Mouse (Mus musculus): ENCODE results near the gene Spc24.
"Not testable (repeated sequence)": the region's sequence is repeated elsewhere in the genome, so short reads cannot be mapped to it uniquely, and the experiment has no call there.

The Spc24 gene

DNA sequence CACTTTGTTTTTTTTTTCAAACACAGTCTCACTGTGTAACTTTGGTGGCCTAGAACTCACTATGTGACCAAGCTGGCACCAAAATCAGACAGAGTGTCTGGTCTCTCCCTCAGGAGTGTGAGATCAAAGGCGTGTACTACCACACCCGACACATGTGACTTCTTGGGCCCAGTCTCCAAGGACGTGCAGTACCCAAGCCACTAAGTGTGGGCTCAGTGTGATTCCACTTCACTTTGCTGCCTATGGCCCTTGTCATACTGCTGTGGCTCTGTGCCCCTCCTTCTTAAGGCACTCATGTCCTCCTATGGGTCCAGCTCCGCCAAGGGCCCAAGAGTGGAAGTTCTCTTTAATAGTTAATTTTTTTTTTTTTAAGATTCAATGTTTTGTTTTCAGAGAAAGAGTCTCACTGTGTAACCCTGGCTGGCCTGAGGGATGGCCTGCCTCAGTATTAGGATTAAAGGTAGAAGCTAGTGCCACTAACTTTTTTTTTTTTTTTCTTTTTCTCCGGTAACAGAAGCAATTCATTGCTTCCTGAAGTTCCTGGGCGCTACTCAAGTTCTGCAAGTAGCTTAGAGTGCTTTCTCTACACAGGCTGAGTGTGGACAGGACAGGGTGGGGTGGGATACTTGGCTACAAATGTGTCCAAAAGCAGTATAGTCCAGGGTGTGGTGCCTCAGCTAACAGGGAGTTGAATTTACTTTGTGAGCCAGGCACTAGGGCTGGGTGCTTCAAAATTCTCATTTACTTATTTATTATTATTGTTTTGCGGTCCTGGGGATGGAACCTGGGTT, 24.6 kb upstream of the Spc24 start:
- in situ Hi-C loops (cut with MboI, MseI), result no loop called here

DNA sequence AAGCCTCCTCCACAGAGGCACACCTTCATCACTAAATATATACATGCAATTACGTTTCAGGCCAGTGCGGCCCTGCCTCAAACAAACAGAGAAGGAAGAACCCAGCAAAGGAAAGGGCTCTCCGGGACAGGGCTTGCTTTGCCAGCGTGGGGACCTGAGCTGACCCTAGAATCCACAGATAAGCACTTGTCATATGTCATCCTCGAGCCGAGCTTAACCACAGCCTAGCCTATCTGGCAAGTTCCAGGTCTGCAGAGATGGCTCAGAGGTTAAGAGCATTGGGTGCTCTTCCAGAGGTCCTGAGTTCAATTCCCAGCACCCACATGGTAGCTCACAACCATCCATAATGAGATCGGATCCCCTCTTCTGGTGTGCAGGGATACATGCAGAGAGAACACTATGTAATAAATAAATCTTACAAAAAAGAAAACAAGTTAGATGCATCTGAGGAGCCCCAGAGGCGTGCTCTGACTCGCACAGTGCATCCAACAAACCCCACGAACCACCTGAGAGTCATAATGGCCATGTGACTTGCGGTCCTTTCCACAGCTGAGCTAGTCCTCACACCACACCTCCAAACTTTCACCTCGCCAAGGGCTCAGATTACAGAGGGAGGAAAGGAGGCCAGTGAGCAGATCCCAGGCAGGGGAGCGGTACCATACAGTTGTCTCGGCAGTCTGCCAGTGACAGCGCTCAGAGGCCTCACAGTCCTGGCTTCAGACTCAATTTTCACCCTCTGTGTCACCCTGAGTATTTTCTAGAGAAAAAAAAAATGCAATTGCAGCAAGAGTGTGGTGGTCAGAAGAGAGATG, 21.8 kb upstream of the Spc24 start:
- in situ Hi-C loops (cut with MboI, MseI), result no loop called here

DNA sequence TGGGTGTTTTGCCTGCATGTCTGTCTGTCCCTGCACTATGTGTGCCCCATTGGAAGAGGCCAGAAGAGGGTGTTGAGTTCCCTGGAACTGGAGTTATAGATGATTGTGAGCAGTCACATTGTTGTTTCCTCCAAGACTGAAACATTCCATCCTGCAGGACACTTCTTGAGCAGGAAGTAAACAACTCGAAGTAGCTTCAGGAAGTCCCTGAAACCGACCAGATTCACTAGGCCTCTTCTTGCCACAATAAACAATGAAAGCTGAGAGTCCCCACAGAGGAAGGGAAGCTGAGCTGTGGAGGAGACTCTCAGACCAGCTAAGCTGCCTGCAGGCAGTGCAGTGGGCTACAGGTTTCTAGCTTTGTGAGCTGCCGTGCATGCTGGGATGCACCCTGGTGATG, 17.6 kb upstream of the Spc24 start:
- in situ Hi-C loops (cut with MboI, MseI), result no loop called here

DNA sequence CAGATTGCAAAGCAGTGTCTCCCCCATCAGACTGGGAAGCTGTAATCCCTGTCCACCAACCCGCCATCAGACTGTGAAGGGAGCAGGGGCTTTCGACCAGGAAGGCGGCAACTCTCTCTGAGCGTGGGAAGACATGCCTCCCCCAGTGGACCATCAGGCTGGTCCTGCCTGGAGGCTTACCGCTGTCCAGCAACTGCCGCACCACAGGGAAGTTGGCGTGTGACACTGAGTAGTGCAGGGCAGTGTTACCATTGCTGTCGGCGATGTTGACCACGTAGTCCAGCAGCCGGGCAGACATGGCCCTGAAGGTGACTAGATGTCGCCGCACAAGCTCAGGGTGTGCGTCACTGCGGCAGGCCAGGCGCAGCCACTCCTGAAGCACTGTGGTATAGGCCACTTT, 14.2 kb upstream of the Spc24 start:
- in situ Hi-C loops (cut with MboI, MseI), result no loop called here

DNA sequence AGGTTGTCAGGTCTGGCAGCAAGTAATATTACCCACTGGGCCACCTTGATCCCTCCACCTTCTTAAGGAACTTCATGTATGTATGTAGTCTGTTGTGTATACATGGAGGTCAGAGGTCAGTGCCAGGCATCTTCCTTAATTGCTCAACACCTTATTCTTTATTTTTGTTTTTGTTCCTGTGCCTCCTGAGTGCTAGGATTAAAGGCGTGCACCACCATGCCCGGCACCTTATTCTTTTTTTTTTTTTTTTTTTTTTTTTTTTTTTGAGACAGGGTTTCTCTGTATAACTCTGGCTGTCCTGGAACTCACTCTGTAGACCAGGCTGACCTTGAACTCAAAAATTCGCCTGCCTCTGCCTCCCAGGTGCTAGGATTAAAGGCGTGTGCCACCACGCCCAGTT, 13.3 kb upstream of the Spc24 start:
- in situ Hi-C loops (cut with MboI, MseI), result not testable (repeated sequence)

DNA sequence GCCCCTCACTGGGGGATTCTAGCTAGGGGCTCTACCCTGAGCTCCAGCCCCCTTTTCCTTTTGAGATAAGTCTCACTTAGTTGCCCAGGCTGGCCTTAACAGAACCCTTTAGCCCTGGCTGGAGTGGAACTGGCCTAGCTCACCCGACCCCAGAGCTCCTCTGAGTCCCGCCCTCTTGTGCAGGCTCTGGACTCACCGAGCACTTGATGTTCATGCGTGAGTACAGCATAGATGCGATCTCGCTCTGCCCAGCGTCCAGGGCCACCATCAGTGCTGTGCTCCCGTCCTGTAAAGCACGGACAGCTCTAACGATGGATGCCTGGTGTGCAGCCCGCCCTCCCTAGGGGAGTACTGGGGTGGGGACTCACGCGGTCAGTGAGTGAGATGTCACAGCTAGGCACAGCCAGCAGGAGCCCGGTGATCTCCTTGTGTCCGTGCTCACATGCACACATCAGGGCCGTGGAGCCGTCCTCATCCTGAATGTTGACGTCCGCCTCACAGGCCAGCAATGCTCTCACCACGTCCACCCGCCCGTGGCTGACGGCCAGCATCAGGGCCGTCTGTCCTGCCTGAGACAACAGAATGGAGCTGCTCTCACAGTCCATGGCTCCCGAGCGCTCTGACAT, 9.6 kb upstream of the Spc24 start:
- in situ Hi-C loops (cut with MboI, MseI), result no loop called here

DNA sequence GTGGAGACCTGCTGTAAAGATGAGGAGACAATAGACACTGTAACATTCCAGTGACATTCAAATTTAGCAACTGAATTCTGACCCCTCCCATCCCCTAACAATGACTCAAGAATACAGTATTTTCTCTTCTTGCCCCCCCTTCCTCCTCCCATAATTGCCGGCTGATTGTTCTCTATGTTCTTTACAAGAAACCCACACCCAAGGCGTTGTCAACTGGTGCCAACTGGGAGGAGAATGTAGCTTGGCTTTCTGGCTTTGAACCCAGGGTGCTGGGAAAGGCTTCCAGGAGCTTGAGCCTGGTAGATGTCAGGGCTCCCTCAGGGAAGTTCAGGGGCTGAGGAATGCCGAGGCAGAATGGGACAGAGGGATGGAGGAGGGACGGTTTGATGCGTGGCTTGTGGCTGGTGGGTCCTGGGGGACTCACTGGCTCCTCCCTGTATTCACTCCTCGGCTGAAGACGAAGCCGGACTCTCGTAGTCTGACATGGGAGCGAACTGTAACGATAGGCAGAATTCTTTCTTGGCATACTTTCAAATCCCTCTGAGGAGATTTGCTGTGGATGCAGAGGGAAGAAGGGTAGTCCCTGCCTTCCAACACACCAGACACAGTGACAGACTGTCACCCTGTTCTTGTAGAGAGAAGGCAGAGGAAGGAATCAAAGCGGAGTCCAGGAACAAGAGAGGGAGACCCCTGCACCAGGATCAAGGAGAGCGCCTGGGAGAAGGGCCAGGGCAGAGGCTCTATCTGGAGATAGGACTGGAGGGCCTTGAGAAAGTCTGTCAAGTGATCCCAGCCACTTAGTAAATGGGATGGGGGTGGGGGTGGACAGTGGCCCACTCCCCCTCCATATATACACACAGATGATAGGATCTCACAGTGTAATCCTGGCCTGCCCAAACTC, 8.7 kb upstream of the Spc24 start:
- in situ Hi-C loops (cut with MboI, MseI), result no loop called here

DNA sequence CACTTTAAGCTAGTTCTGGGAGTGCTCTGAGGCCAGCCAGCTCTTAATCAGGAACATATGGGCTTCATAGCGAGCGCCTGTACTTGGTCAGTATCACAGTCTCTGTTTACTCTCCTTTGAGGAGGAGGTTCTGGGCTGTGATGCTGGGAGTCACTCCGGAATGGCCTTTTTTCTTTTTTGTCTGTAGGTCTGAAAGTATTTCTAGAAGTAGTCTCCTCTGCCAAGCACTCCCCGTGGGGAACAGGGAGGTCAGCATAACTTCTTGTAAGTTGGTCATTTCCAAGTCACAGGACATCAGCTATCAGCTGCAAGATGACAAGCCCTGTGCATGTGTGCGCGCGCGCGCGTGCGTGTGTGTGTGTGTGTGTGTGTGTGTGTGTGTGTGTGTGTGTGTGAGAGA, 7.8 kb upstream of the Spc24 start:
- in situ Hi-C loops (cut with MboI, MseI), result no loop called here

DNA sequence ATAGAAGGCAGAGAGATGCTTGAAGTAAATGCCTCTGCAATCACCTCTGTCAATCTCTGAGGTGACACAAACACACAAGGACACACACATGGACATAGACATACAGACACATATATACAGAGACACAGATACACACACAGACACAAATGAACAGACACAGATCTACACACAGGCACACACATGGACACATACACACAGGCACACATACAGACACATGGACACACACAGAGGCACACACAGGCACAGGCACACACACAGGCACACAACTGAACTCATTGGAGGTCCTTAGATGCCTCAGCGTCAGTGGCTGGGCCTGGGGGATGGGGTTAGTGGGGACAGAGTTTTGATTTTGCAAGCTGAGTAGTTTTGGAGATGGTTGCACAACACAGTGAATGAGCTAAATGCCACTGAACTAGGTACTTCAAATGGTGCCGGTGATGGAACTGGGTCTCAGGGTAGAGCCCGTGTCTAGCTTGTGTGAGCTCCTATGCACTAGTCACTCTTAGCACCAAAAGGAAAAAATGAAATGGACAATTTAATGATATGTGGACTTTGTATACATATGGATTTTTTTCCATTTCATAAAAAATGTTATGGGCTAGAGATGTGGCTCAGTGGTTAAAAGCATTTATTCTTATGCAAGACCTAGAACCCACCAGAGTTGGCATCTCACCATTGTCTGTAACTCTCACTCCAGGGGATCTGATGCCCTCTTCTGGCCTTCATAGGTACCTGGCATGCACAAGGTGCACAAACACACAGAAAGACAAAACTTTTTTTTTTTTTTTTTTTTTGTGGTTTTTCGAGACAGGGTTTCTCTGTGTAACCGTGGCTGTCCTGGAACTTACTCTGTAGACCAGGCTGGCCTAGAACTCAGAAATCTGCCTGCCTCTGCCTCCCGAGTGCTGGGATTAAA, 4.2 kb upstream of the Spc24 start:
- in situ Hi-C loops (cut with MboI, MseI), result no loop called here

DNA sequence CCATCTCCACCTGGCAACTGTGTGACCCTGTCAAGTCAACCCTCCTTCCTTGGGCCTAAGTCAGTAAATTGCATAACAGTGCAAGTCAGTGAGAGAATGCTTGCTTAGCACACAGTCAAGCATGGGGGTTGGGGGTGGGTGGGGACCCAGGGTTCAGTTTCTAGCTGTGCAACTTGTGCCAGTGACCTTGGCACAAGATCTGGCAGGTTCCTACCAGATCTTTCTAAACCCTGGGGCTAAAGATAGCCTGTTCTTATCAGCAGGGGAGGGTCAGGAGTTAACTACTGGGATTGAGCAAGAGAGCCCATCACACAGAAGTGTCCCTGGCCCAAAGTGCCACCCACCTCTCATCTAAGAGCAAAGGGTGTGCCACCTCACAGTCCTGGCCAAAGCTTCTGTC, 2.0 kb upstream of the Spc24 start:
- in situ Hi-C loops (cut with MboI, MseI), result no loop called here

DNA sequence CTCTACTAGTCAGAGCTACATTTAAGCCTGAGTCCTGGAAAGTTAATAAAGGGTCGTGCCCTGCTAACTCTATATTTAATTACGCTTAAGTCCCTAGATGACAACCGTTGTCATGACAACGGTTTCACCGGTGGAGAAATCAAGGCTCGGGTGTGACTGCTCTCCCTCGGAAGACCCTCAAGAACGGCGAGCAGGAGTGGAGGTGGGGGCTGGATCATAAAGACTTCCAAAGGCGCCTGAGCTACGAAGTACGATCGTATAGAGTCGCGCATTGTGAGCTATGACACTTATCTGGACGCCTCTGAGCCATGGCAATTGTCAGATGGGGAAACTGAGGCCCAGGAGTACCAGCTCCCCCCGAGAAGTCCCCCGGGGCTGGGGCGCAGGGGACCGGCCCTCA, 385 bp downstream of the Spc24 start:
- in situ Hi-C loops (cut with MboI, MseI), result no loop called here

DNA sequence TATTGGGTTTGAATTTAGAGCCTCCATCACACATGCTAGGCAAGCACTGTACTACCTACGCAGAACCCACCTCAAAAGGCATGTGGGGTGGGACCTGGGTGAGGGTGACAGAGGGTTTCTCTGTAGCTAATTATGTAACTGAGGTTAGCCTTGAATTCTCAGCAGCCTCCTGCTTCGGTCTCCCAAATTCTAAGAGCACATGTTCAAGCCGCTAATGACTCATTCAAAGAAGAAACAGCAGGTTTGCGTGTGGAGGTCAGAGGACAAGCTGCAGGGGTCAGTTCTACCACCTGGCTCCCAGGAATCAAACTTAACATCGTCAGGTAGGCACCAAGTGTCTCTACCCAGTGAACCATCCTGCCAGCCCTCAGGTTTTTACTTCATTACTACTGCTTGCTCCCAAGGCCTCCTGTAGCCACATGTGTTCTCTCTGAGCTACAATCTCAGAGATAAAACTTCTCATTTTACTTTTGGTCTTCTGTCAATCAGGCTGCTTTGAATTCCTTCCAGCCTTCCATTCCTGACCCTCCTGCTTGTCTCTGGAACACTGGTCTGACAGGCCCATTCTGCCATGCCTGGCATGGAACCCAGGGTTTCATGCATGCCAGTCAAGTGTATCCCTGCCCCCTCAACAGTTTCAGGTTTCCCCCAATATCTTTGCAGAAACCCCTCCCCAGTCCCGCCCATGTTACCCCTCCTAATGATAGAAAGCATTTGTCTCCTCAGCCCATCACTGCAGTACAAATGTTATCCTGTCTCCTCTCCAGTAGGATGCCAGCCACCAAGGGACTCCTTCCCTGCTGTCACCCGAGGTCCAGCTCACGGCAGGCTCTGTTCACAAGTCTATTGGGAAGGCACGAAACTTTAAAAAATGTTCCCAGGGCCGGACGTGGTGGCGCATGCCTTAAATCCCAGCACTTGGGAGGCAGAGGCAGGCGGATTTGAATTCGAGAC, 1.2 kb downstream of the Spc24 start:
- in situ Hi-C loops (cut with MboI, MseI), result no loop called here

DNA sequence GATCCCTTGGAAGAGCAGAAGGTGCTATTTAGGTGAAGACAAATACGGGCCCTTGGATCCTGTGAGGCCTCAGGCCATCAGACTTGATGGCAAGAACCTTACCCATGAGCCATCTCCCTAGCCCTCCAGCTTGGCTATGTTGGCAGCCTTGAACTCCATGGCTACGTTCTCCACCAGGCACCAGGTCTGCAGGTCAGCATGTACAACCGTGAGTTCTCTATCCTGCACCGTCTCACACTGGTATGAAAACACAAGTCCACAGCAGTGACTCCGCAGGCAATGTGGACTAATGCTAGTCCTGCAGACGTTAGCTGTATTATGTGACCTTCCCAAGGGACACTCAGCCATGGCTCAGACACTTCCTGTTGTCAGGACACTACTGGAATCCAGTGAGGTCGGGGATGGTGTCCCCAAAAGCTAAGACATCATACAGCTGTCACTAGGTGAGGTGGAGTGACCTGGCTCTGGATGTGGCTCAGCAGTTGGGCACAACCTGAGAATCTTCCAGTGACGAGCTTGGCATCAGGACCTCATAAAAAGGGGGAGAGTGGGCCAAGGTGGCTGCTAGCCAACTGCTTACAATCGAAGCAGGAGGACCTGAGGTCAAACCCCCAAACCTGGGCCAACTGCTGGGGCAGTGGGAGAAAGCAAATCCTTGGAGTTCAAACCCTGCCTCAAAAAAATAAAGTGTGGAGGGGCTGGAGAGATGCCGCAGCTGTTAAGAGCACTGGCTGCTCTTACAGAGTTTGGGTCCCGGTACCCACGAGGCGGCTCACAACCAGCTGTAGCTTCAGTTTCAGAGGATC, 5.4 kb downstream of the Spc24 start:
- in situ Hi-C loops (cut with MboI, MseI), result no loop called here

DNA sequence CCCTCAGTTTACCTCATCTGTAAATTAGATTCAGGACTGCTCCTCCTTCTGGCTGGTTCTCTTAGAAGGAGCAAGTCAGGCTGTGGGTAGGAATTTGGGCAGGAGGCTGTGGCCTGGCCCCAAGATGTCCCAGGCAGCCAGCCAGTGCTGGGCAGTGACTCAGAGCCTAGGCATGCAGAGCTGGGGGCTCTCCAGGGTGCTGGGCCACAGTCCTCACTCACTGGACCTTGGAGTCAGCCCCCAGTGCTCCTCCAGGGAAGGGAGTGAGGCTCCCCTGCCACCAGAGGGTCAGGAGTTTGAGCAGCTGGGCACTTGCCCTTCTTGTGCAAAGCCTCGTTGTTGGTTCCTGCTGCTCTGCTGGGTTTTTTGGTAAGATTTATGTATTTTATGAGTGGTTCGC, 6.1 kb downstream of the Spc24 start:
- in situ Hi-C loops (cut with MboI, MseI), result no loop called here

DNA sequence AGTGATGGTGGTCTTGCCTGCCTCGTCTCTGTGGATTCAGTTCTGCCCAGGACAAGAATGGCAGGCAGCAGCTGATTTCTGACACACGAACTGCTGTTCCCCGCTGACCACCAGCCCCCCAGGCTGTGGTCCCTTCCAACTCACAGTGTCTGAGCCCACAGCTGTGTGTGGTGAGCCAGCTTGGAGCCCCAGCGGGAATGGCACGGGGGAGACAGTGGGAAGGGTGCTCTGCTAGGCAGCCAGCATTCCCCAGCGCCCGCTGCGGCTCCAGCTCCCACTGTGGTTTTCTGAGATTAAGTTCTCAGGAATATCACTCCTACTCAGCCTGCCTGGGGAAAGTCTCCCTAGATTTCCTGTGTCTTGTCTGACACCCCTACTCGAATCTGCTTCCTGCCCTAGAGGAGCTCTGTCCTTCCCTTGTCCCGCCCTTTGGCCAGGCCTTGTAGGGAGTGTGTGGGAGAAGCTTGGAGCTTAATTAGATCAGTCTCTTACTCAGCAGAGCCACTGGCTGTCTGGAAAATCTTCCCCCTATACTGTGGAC, 7.8 kb downstream of the Spc24 start:
- in situ Hi-C loops (cut with MboI, MseI), result no loop called here

DNA sequence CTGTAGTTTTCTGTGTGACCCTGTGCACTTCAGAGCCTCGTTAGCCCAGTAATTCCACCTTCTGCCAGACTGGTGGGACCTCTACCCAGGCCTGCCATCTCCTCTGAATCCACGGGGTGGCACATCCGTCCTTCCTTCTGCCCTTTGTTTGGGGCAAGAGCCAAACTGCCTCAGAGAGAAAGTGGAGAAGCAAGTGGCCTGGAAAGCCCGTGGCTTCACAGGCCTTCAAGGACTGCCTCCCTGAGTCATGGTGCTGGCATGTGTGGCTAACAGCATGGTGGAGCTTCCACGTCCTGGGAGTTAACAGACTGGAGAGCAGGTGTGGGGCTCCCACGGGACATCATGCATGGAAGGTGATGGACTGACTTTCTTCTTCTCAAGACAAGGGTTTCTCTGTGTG, 8.8 kb downstream of the Spc24 start:
- in situ Hi-C loops (cut with MboI, MseI), result no loop called here

DNA sequence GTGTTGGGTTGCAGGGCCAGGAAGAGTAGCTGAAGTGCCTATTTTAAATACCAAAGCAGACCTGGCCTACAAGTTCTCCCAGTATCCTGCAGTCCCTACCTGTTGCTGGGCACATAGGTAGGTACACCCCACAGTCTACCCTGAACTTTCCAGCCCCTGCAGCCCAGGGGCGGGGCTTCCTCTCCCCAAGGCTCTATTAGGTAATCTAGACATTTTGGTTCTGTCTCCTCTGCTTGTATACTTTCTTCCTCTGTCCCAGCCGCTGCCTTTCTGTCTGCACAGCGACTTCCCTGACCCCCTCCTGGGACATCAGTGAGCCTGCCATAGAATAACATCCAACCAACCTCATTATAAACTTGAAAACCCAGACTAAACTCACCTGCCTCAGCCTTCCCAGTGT, 9.7 kb downstream of the Spc24 start:
- in situ Hi-C loops (cut with MboI, MseI), result no loop called here

DNA sequence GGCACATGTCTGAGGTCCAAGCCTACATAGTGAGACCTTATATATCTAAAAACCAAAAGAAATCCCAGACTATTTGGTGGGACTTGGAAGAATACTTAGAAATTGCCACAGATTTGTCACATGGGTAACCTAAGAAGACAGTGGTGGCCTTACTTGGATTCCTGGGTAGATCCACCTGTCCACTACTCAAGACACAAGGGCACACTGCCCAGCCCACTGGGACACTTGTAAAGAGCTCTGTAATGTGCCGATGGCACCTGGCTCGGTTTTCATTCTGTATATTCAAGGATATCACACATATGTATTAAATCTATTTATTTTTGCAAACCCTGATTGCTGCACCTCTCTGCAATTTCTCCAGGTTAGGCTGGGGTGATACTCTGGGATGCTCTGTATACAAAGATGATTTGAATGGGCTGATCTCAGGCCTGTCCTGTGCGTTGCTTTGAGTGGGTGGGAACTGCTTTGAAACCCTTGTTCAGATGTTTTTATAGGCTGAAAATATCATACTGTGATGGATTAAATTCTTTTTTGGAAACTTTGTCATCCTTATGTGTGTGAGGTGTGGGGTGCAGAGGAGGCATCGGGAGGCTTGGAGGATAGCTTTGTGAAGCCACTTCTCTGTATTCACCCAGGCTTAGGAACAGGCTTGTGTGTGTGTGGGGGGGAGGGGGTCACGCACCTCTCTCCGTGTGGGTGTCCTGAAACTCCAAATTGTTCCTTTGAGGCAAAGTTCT, 10.6 kb downstream of the Spc24 start:
- in situ Hi-C loops (cut with MboI, MseI), result no loop called here
